Mouse (Mus musculus): ENCODE measurements at regions not wholly inside any gene's neighbourhood (a gene's known extent, or its start where the extent isn't known, plus 50 kb on each side); places are given as distances from the start of the nearest gene placed in this dataset.

DNA sequence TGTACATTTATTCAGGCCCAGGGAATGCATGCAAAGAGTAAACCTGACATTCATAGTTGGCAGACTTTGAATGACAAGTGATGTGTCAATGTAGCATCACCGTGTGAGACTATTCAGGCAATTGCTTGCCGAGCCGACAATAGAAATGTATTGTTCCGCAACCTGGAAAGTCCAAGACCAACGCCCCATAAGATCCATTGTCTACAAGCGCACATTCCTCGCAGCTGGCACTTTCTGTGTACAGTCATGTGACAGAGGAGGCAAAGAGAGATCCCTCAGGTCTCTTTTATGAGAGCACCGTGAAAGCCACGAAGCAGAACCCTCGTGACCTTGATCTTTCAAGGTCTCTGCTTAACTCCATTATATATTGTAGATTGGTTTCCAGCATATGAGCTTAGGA, 150.9 kb upstream of the N4bp1 start:
- no peak for DNase-seq (ENCODE audit: extremely low read depth)
- no peaks in the 10 kb centered on the region for H3K9me3 ChIP-seq (replicated peaks; ENCODE audit: low read length)
- H3K27me3 ChIP-seq (replicated peaks): no peaks in the 10 kb centered on the region
- H3K4me2 ChIP-seq (ENCODE audit: insufficient read depth, low read depth, poor library complexity, severe bottlenecking): no peak overlapping the region
- TF ChIP-seq NELFE (IDR thresholded peaks at IDR 0.05; ENCODE audit: low read depth, low read length) (no peak), ZMIZ1 (IDR thresholded peaks at IDR 0.05; ENCODE audit: low read depth, low read length) (no peak), GABPA (IDR thresholded peaks at IDR 0.05; ENCODE audit: insufficient replicate concordance, low read depth, low read length) (no peak), JUN (IDR thresholded peaks at IDR 0.05; ENCODE audit: insufficient read depth, low read depth, low read length) (no peak), MEF2A (IDR thresholded peaks at IDR 0.05; ENCODE audit: borderline replicate concordance, low read depth, low read length) (no peak), MAZ (IDR thresholded peaks at IDR 0.05; ENCODE audit: low read depth, low read length) (no peak), SMC3 (IDR thresholded peaks at IDR 0.05; ENCODE audit: low read depth, low read length) (no peak), JUND (conservative IDR thresholded peaks at IDR 0.05; ENCODE audit: low read depth, low read length) (no peak), MAFK (IDR thresholded peaks at IDR 0.05; ENCODE audit: insufficient replicate concordance, low read length) (no peak), MAX (IDR thresholded peaks at IDR 0.05; ENCODE audit: low read length) (no peak), UBTF (IDR thresholded peaks at IDR 0.05; ENCODE audit: low read depth, low read length) (no peak), CHD2 (IDR thresholded peaks at IDR 0.05; ENCODE audit: low read length) (no peak), POLR2A (IDR thresholded peaks at IDR 0.05; ENCODE audit: low read depth, low read length) (no peak), BHLHE40 (IDR thresholded peaks at IDR 0.05; ENCODE audit: low read depth, low read length) (no peak), CHD1 (IDR thresholded peaks at IDR 0.05; ENCODE audit: low read depth, low read length) (no peak), USF1 (IDR thresholded peaks at IDR 0.05; ENCODE audit: low read depth, low read length) (no peak), NRF1 (IDR thresholded peaks at IDR 0.05; ENCODE audit: low read depth, low read length) (no peak), ZKSCAN1 (IDR thresholded peaks at IDR 0.05; ENCODE audit: borderline replicate concordance, low read depth, low read length) (no peak), MXI1 (IDR thresholded peaks at IDR 0.05; ENCODE audit: low read depth, low read length) (no peak), EP300 (IDR thresholded peaks at IDR 0.05; ENCODE audit: low read length) (no peak)
- H3K4me3 ChIP-seq (replicated peaks in 1 of 3; ENCODE audit: low read depth in 2 of 3, low read length in 2 of 3, poor library complexity in 1 of 3): no peak overlapping the region
- H3K9ac ChIP-seq (ENCODE audit: insufficient read depth, low read depth): no peak overlapping the region
- no peak overlapping the region for H3K27ac ChIP-seq (ENCODE audit: insufficient read depth, low read depth)
- in situ Hi-C loops (cut with MboI; ENCODE audit: low pct_ligation_motif_present, low pct_unique_long_range_greater_than_20kb, low sequenced_read_pairs) (no loop called here), dilution Hi-C loops (cut with MboI; ENCODE audit: extremely low pct_ligation_motif_present, extremely low pct_unique_long_range_greater_than_20kb, low sequenced_read_pairs) (no loop called here)
- no peaks in the 10 kb centered on the region for H3K4me1 ChIP-seq (ENCODE audit: control insufficient read depth in 1 of 2, insufficient read depth in 2 of 2)
- H3K36me3 ChIP-seq (replicated peaks in 1 of 2; ENCODE audit: control insufficient read depth in 1 of 2, insufficient read depth in 1 of 2, low read length in 1 of 2): no peaks in the 10 kb centered on the region
- no peaks in the 10 kb centered on the region for H3K79me2 ChIP-seq (replicated peaks; ENCODE audit: control insufficient read depth, extremely low read depth, insufficient read depth, poor library complexity, severe bottlenecking)

DNA sequence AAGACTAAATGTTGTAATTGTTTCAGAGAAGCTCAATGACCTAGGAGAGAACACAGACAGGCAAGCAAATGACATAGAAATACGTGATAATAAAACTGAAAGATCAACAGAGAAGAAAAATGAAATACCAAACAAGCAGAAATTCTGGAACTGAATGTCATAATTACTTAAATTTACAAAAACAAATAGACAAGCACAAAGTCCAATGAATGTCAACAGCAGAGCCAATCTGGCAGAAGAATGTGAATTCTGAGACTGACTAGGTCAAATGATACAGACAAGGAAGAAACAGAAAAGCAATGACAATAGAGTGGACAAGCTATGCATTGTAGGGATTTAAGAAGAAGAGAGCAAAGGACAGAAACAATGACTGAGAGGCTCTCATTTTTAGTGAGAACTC, 143.1 kb upstream of the N4bp1 start:
- dilution Hi-C loops (cut with MboI; ENCODE audit: extremely low pct_ligation_motif_present, extremely low pct_unique_long_range_greater_than_20kb, low sequenced_read_pairs) (no loop called here), in situ Hi-C loops (cut with MboI; ENCODE audit: low pct_ligation_motif_present, low pct_unique_long_range_greater_than_20kb, low sequenced_read_pairs) (no loop called here)
- Histone ChIP-seq H3K4me1 (ENCODE audit: control insufficient read depth in 1 of 2, insufficient read depth in 2 of 2) (no peaks in the 10 kb centered on the region), H3K79me2 (replicated peaks; ENCODE audit: control insufficient read depth, extremely low read depth, insufficient read depth, poor library complexity, severe bottlenecking) (no peaks in the 10 kb centered on the region), H3K27me3 (replicated peaks) (no peaks in the 10 kb centered on the region), H3K36me3 (replicated peaks in 1 of 2; ENCODE audit: control insufficient read depth in 1 of 2, insufficient read depth in 1 of 2, low read length in 1 of 2) (no peaks in the 10 kb centered on the region), H3K9ac (ENCODE audit: insufficient read depth, low read depth) (no peak overlapping the region), H3K4me3 (replicated peaks in 1 of 3; ENCODE audit: low read depth in 2 of 3, low read length in 2 of 3, poor library complexity in 1 of 3) (no peak overlapping the region), H3K27ac (ENCODE audit: insufficient read depth, low read depth) (no peak overlapping the region), H3K4me2 (ENCODE audit: insufficient read depth, low read depth, poor library complexity, severe bottlenecking) (no peak overlapping the region), H3K9me3 (replicated peaks; ENCODE audit: low read length) (no peaks in the 10 kb centered on the region)
- no peak for DNase-seq (ENCODE audit: extremely low read depth)
- no peak for TF ChIP-seq ELF1 (IDR thresholded peaks at IDR 0.05; ENCODE audit: low read depth, low read length)
- no peak for TF ChIP-seq BHLHE40 (IDR thresholded peaks at IDR 0.05; ENCODE audit: low read depth, low read length)
- no peak for TF ChIP-seq NELFE (IDR thresholded peaks at IDR 0.05; ENCODE audit: low read depth, low read length)
- TF ChIP-seq USF2 (conservative IDR thresholded peaks at IDR 0.05; ENCODE audit: low read depth, low read length): no peak
- no peak for TF ChIP-seq NRF1 (IDR thresholded peaks at IDR 0.05; ENCODE audit: low read depth, low read length)
- TF ChIP-seq CTCF (conservative IDR thresholded peaks at IDR 0.05 in 1 of 2, IDR thresholded peaks at IDR 0.05 in 1 of 2; ENCODE audit: low read depth in 2 of 2, low read length in 2 of 2): no peak
- TF ChIP-seq JUND (conservative IDR thresholded peaks at IDR 0.05; ENCODE audit: low read depth, low read length): no peak
- TF ChIP-seq MAZ (IDR thresholded peaks at IDR 0.05; ENCODE audit: low read depth, low read length): no peak
- no peak for TF ChIP-seq ZNF384 (IDR thresholded peaks at IDR 0.05; ENCODE audit: low read depth, low read length)
- TF ChIP-seq HCFC1 (IDR thresholded peaks at IDR 0.05; ENCODE audit: low read depth, low read length): no peak
- no peak for TF ChIP-seq MAX (IDR thresholded peaks at IDR 0.05; ENCODE audit: low read length)
- no peak for TF ChIP-seq MXI1 (IDR thresholded peaks at IDR 0.05; ENCODE audit: low read depth, low read length)
- TF ChIP-seq TCF12 (IDR thresholded peaks at IDR 0.05; ENCODE audit: low read depth, low read length): no peak
